Mouse (Mus musculus): ENCODE results near the gene Prss53. TPM values are rescaled to one million over a fixed set of nuclear protein-coding genes. Genes with fewer than 3 reads are reported as not detected.
A peak's percentile ranks its signal among the peaks of the same experiment; 100 is the strongest.

The Prss53 gene
- total and polyA plus RNA-seq, 2 experiments from 2014 or later, result 1.3 to 1.8 TPM

- peaks cover 12% of the 10 kb centered on the region; the same call in 1 of the 2 replicates for H3K36me3 ChIP-seq (ENCODE audit: insufficient read depth, low read length)
- 0 out of 2 replicates have a peak, but pooled peaks cover 3% of the 10 kb centered on the region for H3K4me1 ChIP-seq (ENCODE audit: insufficient read depth, low read length)
- H3K4me3 ChIP-seq (ENCODE audit: low read length), result no peak overlapping the region
- H3K9ac ChIP-seq (replicated peaks; ENCODE audit: low read length), result no peak overlapping the region
- ATAC-seq (no peak), DNase-seq (ENCODE audit: low spot score) (no peak)
- H3K27me3 ChIP-seq (ENCODE audit: insufficient read depth, low read length), result no peaks in the 10 kb centered on the region
- TF ChIP-seq CTCF (IDR thresholded peaks at IDR 0.05; ENCODE audit: low read depth), result no peak
- H3K4me2 ChIP-seq (ENCODE audit: low read depth, low read length), result no peak overlapping the region
- no peaks in the 10 kb centered on the region for H3K9me3 ChIP-seq (ENCODE audit: low read length)
- WGBS, result 88% methylated on average over 12 of the region's 12 CpGs
- H3K27ac ChIP-seq, result no peak overlapping the region
Measured at GRCm38 (mm10) chr7:127915293-127915692, 24.5 kb upstream of the Prss53 start.

- DNase-seq (ENCODE audit: low spot score), result no peak
- TF ChIP-seq CTCF (IDR thresholded peaks at IDR 0.05; ENCODE audit: low read depth), result no peak
- H3K4me3 ChIP-seq (ENCODE audit: low read length), result peak overlapping the region; percentile 99
- H3K9ac ChIP-seq (replicated peaks; ENCODE audit: low read length), result peak overlapping the region; percentile 83
- WGBS, result 28% methylated on average over 4 of the region's 4 CpGs
- peak overlapping the region; percentile 81; the same call in 1 of the 2 replicates for H3K27ac ChIP-seq
- H3K4me1 ChIP-seq (ENCODE audit: insufficient read depth, low read length), result 0 out of 2 replicates have a peak, but pooled peaks cover 3% of the 10 kb centered on the region
- H3K27me3 ChIP-seq (ENCODE audit: insufficient read depth, low read length), result no peaks in the 10 kb centered on the region
- H3K36me3 ChIP-seq (ENCODE audit: insufficient read depth, low read length), result peaks cover 24% of the 10 kb centered on the region; the same call in 1 of the 2 replicates
- ATAC-seq, result no peak
- H3K9me3 ChIP-seq (ENCODE audit: low read length), result no peaks in the 10 kb centered on the region
- peak overlapping the region; percentile 84 for H3K4me2 ChIP-seq (ENCODE audit: low read depth, low read length)
Measured at GRCm38 (mm10) chr7:127912938-127913337, 22.2 kb upstream of the Prss53 start.

- Histone ChIP-seq H3K36me3 (ENCODE audit: insufficient read depth, low read length) (peaks cover 30% of the 10 kb centered on the region; the same call in 1 of the 2 replicates), H3K4me3 (ENCODE audit: low read length) (peak within 1 kb of the TSS; percentile 99), H3K4me2 (ENCODE audit: low read depth, low read length) (peak within 1 kb of the TSS; percentile 84), H3K27ac (peak within 1 kb of the TSS; percentile 81), H3K9ac (replicated peaks; ENCODE audit: low read length) (peak within 1 kb of the TSS; percentile 83), H3K9me3 (ENCODE audit: low read length) (no peaks in the 10 kb centered on the region), H3K27me3 (ENCODE audit: insufficient read depth, low read length) (no peaks in the 10 kb centered on the region), H3K4me1 (ENCODE audit: insufficient read depth, low read length) (0 out of 2 replicates have a peak, but pooled peaks cover 3% of the 10 kb centered on the region)
- DNase-seq (ENCODE audit: low spot score) (peak; percentile 96), ATAC-seq (peak; percentile 96)
- 2% methylated on average over 40 of the region's 40 CpGs for WGBS
- no peak for TF ChIP-seq CTCF (IDR thresholded peaks at IDR 0.05; ENCODE audit: low read depth)
Measured at GRCm38 (mm10) chr7:127912190-127912871, 21.6 kb upstream of the Prss53 start, which contains the start of gene Kat8. Kat8 (plus strand) TSS chr7:127912516.

GRCm38 (mm10) chr7:127908656-127909055, 17.9 kb upstream of the Prss53 start:
- no peak for ATAC-seq
- DNase-seq (ENCODE audit: low spot score), result no peak
- Histone ChIP-seq H3K36me3 (ENCODE audit: insufficient read depth, low read length) (peaks cover 32% of the 10 kb centered on the region; the same call in 1 of the 2 replicates), H3K9me3 (ENCODE audit: low read length) (no peaks in the 10 kb centered on the region), H3K9ac (replicated peaks; ENCODE audit: low read length) (no peak overlapping the region), H3K27ac (no peak overlapping the region), H3K4me2 (ENCODE audit: low read depth, low read length) (no peak overlapping the region), H3K4me3 (ENCODE audit: low read length) (no peak overlapping the region), H3K27me3 (ENCODE audit: insufficient read depth, low read length) (no peaks in the 10 kb centered on the region), H3K4me1 (ENCODE audit: insufficient read depth, low read length) (0 out of 2 replicates have a peak, but pooled peaks cover 10% of the 10 kb centered on the region)
- WGBS, result 89% methylated on average over 4 of the region's 4 CpGs
- TF ChIP-seq CTCF (IDR thresholded peaks at IDR 0.05; ENCODE audit: low read depth), result no peak

- DNase-seq (ENCODE audit: low spot score) (no peak), ATAC-seq (no peak)
- no peak overlapping the region for H3K27ac ChIP-seq
- no peaks in the 10 kb centered on the region for H3K9me3 ChIP-seq (ENCODE audit: low read length)
- peaks cover 32% of the 10 kb centered on the region; the same call in 1 of the 2 replicates for H3K36me3 ChIP-seq (ENCODE audit: insufficient read depth, low read length)
- 96% methylated on average over 12 of the region's 12 CpGs for WGBS
- no peak overlapping the region for H3K4me3 ChIP-seq (ENCODE audit: low read length)
- no peak for TF ChIP-seq CTCF (IDR thresholded peaks at IDR 0.05; ENCODE audit: low read depth)
- no peak overlapping the region for H3K9ac ChIP-seq (replicated peaks; ENCODE audit: low read length)
- no peak overlapping the region for H3K4me2 ChIP-seq (ENCODE audit: low read depth, low read length)
- no peaks in the 10 kb centered on the region for H3K27me3 ChIP-seq (ENCODE audit: insufficient read depth, low read length)
- 0 out of 2 replicates have a peak, but pooled peaks cover 7% of the 10 kb centered on the region for H3K4me1 ChIP-seq (ENCODE audit: insufficient read depth, low read length)
Measured at GRCm38 (mm10) chr7:127907939-127908338, 17.2 kb upstream of the Prss53 start.

- Histone ChIP-seq H3K9ac (replicated peaks; ENCODE audit: low read length) (peak within 1 kb of the TSS; percentile 79), H3K4me1 (ENCODE audit: insufficient read depth, low read length) (0 out of 2 replicates have a peak, but pooled peaks cover 6% of the 10 kb centered on the region), H3K27me3 (ENCODE audit: insufficient read depth, low read length) (no peaks in the 10 kb centered on the region), H3K36me3 (ENCODE audit: insufficient read depth, low read length) (peaks cover 30% of the 10 kb centered on the region; the same call in 1 of the 2 replicates), H3K27ac (peak within 1 kb of the TSS; percentile 83), H3K4me2 (ENCODE audit: low read depth, low read length) (peak within 1 kb of the TSS; percentile 76), H3K9me3 (ENCODE audit: low read length) (no peaks in the 10 kb centered on the region), H3K4me3 (ENCODE audit: low read length) (peak within 1 kb of the TSS; percentile 70)
- DNase-seq (ENCODE audit: low spot score) (peak; percentile 92), ATAC-seq (peak; percentile 95)
- peak; percentile 39 for TF ChIP-seq CTCF (IDR thresholded peaks at IDR 0.05; ENCODE audit: low read depth)
- WGBS, result 8% methylated on average over 38 of the region's 38 CpGs
Measured at GRCm38 (mm10) chr7:127903971-127904796, 13.4 kb upstream of the Prss53 start, which contains the start of gene Bckdk. Bckdk (plus strand) TSS chr7:127904082.
